Mouse (Mus musculus): ENCODE measurements at regions not wholly inside any gene's neighbourhood (a gene's known extent, or its start where the extent isn't known, plus 50 kb on each side); places are given as distances from the start of the nearest gene placed in this dataset.

GRCm38 (mm10) chr1:157710870-157711269 is 204.3 kb downstream of the Sec16b start:
- H3K9ac ChIP-seq (replicated peaks; ENCODE audit: low read length), result no peak overlapping the region
- no peaks in the 10 kb centered on the region for H3K36me3 ChIP-seq (ENCODE audit: insufficient read depth, low read length)
- no peak overlapping the region for H3K27ac ChIP-seq
- no peak for TF ChIP-seq CTCF (IDR thresholded peaks at IDR 0.05; ENCODE audit: low read depth)
- H3K27me3 ChIP-seq (ENCODE audit: insufficient read depth, low read length), result no peaks in the 10 kb centered on the region
- 87% methylated on average over 2 of the region's 2 CpGs for WGBS
- peaks cover 6% of the 10 kb centered on the region; the same call in 1 of the 2 replicates for H3K4me1 ChIP-seq (ENCODE audit: insufficient read depth, low read length)
- no peak for DNase-seq (ENCODE audit: low spot score)
- no peak overlapping the region for H3K4me3 ChIP-seq (ENCODE audit: low read length)
- no peaks in the 10 kb centered on the region for H3K9me3 ChIP-seq (ENCODE audit: low read length)
- no peak for ATAC-seq
- no peak overlapping the region for H3K4me2 ChIP-seq (ENCODE audit: low read depth, low read length)

- no peak overlapping the region for H3K9ac ChIP-seq (replicated peaks; ENCODE audit: low read length)
- H3K36me3 ChIP-seq (ENCODE audit: insufficient read depth, low read length), result no peaks in the 10 kb centered on the region
- H3K27ac ChIP-seq, result no peak overlapping the region
- 8% methylated on average over 2 of the region's 2 CpGs for WGBS
- TF ChIP-seq CTCF (IDR thresholded peaks at IDR 0.05; ENCODE audit: low read depth), result no peak
- H3K4me3 ChIP-seq (ENCODE audit: low read length), result no peak overlapping the region
- H3K9me3 ChIP-seq (ENCODE audit: low read length), result no peaks in the 10 kb centered on the region
- no peaks in the 10 kb centered on the region for H3K27me3 ChIP-seq (ENCODE audit: insufficient read depth, low read length)
- DNase-seq (ENCODE audit: low spot score) (no peak), ATAC-seq (no peak)
- peaks cover 6% of the 10 kb centered on the region; the same call in 1 of the 2 replicates for H3K4me1 ChIP-seq (ENCODE audit: insufficient read depth, low read length)
- H3K4me2 ChIP-seq (ENCODE audit: low read depth, low read length), result no peak overlapping the region
Observed at GRCm38 (mm10) chr1:157712519-157712918, 206.0 kb downstream of the Sec16b start.

GRCm38 (mm10) chr1:157713851-157714250 is 207.3 kb downstream of the Sec16b start:
- no peak for TF ChIP-seq CTCF (IDR thresholded peaks at IDR 0.05; ENCODE audit: low read depth)
- WGBS, result 70% methylated on average over 7 of the region's 7 CpGs
- H3K36me3 ChIP-seq (ENCODE audit: insufficient read depth, low read length), result no peaks in the 10 kb centered on the region
- no peak overlapping the region for H3K9ac ChIP-seq (replicated peaks; ENCODE audit: low read length)
- DNase-seq (ENCODE audit: low spot score), result no peak
- H3K4me2 ChIP-seq (ENCODE audit: low read depth, low read length), result no peak overlapping the region
- ATAC-seq, result 0 out of 2 replicates have a peak, but pooled peaks have one; percentile 38
- no peak overlapping the region for H3K4me3 ChIP-seq (ENCODE audit: low read length)
- no peaks in the 10 kb centered on the region for H3K9me3 ChIP-seq (ENCODE audit: low read length)
- no peaks in the 10 kb centered on the region for H3K27me3 ChIP-seq (ENCODE audit: insufficient read depth, low read length)
- H3K4me1 ChIP-seq (ENCODE audit: insufficient read depth, low read length), result peaks cover 6% of the 10 kb centered on the region; the same call in 1 of the 2 replicates
- no peak overlapping the region for H3K27ac ChIP-seq

GRCm38 (mm10) chr1:157715632-157716031 is 209.1 kb downstream of the Sec16b start:
- no peak for TF ChIP-seq CTCF (IDR thresholded peaks at IDR 0.05; ENCODE audit: low read depth)
- H3K9me3 ChIP-seq (ENCODE audit: low read length), result no peaks in the 10 kb centered on the region
- H3K4me3 ChIP-seq (ENCODE audit: low read length), result no peak overlapping the region
- no peak overlapping the region for H3K27ac ChIP-seq
- H3K36me3 ChIP-seq (ENCODE audit: insufficient read depth, low read length), result no peaks in the 10 kb centered on the region
- WGBS, result 67% methylated on average over 3 of the region's 3 CpGs
- DNase-seq (ENCODE audit: low spot score) (no peak), ATAC-seq (no peak)
- H3K27me3 ChIP-seq (ENCODE audit: insufficient read depth, low read length), result no peaks in the 10 kb centered on the region
- no peak overlapping the region for H3K9ac ChIP-seq (replicated peaks; ENCODE audit: low read length)
- H3K4me1 ChIP-seq (ENCODE audit: insufficient read depth, low read length), result peaks cover 6% of the 10 kb centered on the region; the same call in 1 of the 2 replicates
- H3K4me2 ChIP-seq (ENCODE audit: low read depth, low read length), result no peak overlapping the region

- H3K4me1 ChIP-seq (ENCODE audit: insufficient read depth, low read length), result peaks cover 6% of the 10 kb centered on the region; the same call in 1 of the 2 replicates
- H3K4me2 ChIP-seq (ENCODE audit: low read depth, low read length), result no peak overlapping the region
- TF ChIP-seq CTCF (IDR thresholded peaks at IDR 0.05; ENCODE audit: low read depth), result no peak
- no peak overlapping the region for H3K4me3 ChIP-seq (ENCODE audit: low read length)
- H3K27me3 ChIP-seq (ENCODE audit: insufficient read depth, low read length), result no peaks in the 10 kb centered on the region
- no peaks in the 10 kb centered on the region for H3K36me3 ChIP-seq (ENCODE audit: insufficient read depth, low read length)
- no peak overlapping the region for H3K27ac ChIP-seq
- H3K9me3 ChIP-seq (ENCODE audit: low read length), result no peaks in the 10 kb centered on the region
- WGBS, result 71% methylated on average over 5 of the region's 5 CpGs
- H3K9ac ChIP-seq (replicated peaks; ENCODE audit: low read length), result no peak overlapping the region
- ATAC-seq, result no peak
- DNase-seq (ENCODE audit: low spot score), result no peak
Observed at GRCm38 (mm10) chr1:157717131-157717530, 210.6 kb downstream of the Sec16b start.

- no peak for TF ChIP-seq CTCF (IDR thresholded peaks at IDR 0.05; ENCODE audit: low read depth)
- Histone ChIP-seq H3K27ac (no peak overlapping the region), H3K4me2 (ENCODE audit: low read depth, low read length) (no peak overlapping the region), H3K9ac (replicated peaks; ENCODE audit: low read length) (no peak overlapping the region), H3K4me1 (ENCODE audit: insufficient read depth, low read length) (no peaks in the 10 kb centered on the region; the same call in 1 of the 2 replicates), H3K36me3 (ENCODE audit: insufficient read depth, low read length) (no peaks in the 10 kb centered on the region), H3K9me3 (ENCODE audit: low read length) (no peaks in the 10 kb centered on the region), H3K27me3 (ENCODE audit: insufficient read depth, low read length) (no peaks in the 10 kb centered on the region), H3K4me3 (ENCODE audit: low read length) (no peak overlapping the region)
- DNase-seq (ENCODE audit: low spot score), result no peak
- WGBS, result 70% methylated on average over 5 of the region's 5 CpGs
- ATAC-seq, result no peak
Observed at GRCm38 (mm10) chr1:157721946-157722345, 215.4 kb downstream of the Sec16b start.

- Histone ChIP-seq H3K9ac (replicated peaks; ENCODE audit: low read length) (no peak overlapping the region), H3K4me3 (ENCODE audit: low read length) (no peak overlapping the region), H3K27ac (no peak overlapping the region), H3K4me2 (ENCODE audit: low read depth, low read length) (no peak overlapping the region), H3K27me3 (ENCODE audit: insufficient read depth, low read length) (no peaks in the 10 kb centered on the region), H3K4me1 (ENCODE audit: insufficient read depth, low read length) (no peaks in the 10 kb centered on the region), H3K9me3 (ENCODE audit: low read length) (no peaks in the 10 kb centered on the region), H3K36me3 (ENCODE audit: insufficient read depth, low read length) (no peaks in the 10 kb centered on the region)
- no peak for TF ChIP-seq CTCF (IDR thresholded peaks at IDR 0.05; ENCODE audit: low read depth)
- 90% methylated on average over 1 of the region's 1 CpGs for WGBS
- ATAC-seq, result no peak
- DNase-seq (ENCODE audit: low spot score), result no peak
Observed at GRCm38 (mm10) chr1:157731124-157731523, 224.6 kb downstream of the Sec16b start.
